Mouse (Mus musculus) spleen, adult 2 months (tissue): Measurements from ENCODE around the gene Ifi27l2b.

Experiments
- CTCF ChIP-seq: fragments of 200-500 bp; IDR thresholded peaks from 2 replicates; pipeline ENCODE4 v1.5.1; 2011; ENCODE audit warnings: mild to moderate bottlenecking, inconsistent platforms; ENCODE audit not compliant: insufficient read depth, insufficient read length, insufficient replicate concordance; ENCODE audit errors: extremely low read depth
- POLR2A ChIP-seq: fragments of 200-500 bp; IDR thresholded peaks from 2 replicates; pipeline ENCODE4 v1.6.1; 2011; ENCODE audit warnings: low read depth, low read length, inconsistent platforms

DNA sequence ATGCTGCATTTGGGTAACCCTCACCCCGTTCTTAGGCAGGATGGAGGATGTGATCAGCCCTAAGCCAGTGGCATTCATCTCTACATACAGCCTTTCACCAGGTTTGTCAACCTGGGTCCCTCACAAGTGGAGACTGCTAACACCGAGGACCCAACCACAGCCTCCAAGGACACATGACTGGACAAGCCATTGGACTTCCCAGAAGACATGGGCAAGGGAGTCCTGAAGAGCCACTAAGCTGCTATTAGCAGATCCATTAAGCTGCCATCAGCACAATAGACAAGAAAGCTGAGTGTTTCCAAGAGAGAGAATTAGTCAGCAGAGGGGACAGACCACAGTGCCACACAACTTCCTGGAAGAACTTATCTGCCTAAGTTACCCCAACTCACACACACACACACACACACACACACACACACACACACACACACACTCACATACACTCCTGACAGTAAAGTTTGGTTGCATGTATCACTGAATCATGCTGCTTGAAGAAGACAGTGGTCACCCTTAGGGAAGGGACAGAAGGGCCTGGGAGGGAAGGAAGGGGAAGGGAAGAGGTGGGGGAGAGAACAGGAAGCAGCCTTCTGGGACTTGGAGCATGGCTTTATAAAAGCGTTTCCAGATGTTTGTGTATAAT, 34.2 kb upstream of the Ifi27l2b start:
- TF ChIP-seq POLR2A: no peak
- no peak for TF ChIP-seq CTCF
